Mouse (Mus musculus): ENCODE measurements around the gene Mtmr4.

DNA sequence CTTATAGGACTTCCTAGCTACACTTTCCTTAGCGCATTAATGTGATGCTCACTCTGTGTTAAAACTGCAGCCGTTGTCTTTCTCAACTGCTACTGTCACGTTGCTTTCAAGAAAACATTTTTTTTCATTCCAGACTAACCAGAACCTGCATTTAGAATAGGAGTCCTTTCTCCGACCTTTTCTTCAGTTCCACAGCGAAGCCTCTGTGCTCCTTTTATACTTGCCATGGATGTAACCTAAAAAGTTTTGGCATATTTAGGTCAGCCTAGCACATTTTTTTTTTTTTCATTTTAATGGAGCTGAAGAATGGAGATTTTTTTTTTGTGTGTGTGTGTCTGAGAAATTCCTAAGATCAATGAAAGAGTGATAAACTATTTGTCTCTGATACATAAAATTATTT lies 23.6 kb downstream of the Mtmr4 start:
- TF ChIP-seq CTCF (IDR thresholded peaks at IDR 0.05; ENCODE audit: low read depth), result no peak
- no peak for TF ChIP-seq EP300 (IDR thresholded peaks at IDR 0.05; ENCODE audit: low read depth)

Data from liver, postnatal 0 days (tissue).